Mouse (Mus musculus) embryonic facial prominence, embryonic 12.5 days (tissue): ENCODE results near the gene P4hb. TPM values are rescaled to one million over a fixed set of nuclear protein-coding genes. Genes with fewer than 3 reads are reported as not detected.
"Not testable (repeated sequence)": the region's sequence is repeated elsewhere in the genome, so short reads cannot be mapped to it uniquely, and the experiment has no call there.

Source experiments
- ATAC-seq: fragments of 200-750 bp; cut with Nextera tagmentation; 2 replicates; pipeline ENCODE4 v1.8.0; 2017; ENCODE audit not compliant: insufficient number of reproducible peaks, insufficient read depth, low FRiP score, low TSS enrichment
- H3K27ac ChIP-seq: fragments of 300-500 bp; sonication (generic); 2 replicates; pipeline ENCODE4 v1.5.1; 2016; ENCODE audit warnings: mild to moderate bottlenecking
- H3K27me3 ChIP-seq: fragments of 300-500 bp; sonication (generic); 2 replicates; pipeline ENCODE4 v1.6.1; 2016; ENCODE audit warnings: mild to moderate bottlenecking, moderate library complexity
- H3K36me3 ChIP-seq: fragments of 300-500 bp; sonication (generic); 2 replicates; pipeline ENCODE4 v1.6.1; 2016; ENCODE audit warnings: mild to moderate bottlenecking
- H3K4me1 ChIP-seq: fragments of 300-500 bp; sonication (generic); 2 replicates; pipeline ENCODE4 v1.6.1; 2016
- H3K4me2 ChIP-seq: fragments of 300-500 bp; sonication (generic); replicated peaks from 2 replicates; pipeline ENCODE4 v1.6.1; 2016; ENCODE audit warnings: mild to moderate bottlenecking, moderate library complexity
- H3K4me3 ChIP-seq: fragments of 300-500 bp; sonication (generic); 2 replicates; pipeline ENCODE4 v1.5.1; 2016; ENCODE audit warnings: mild to moderate bottlenecking
- H3K9ac ChIP-seq: fragments of 300-500 bp; sonication (generic); 2 replicates; pipeline ENCODE4 v1.6.1; 2016; ENCODE audit warnings: mild to moderate bottlenecking, moderate library complexity
- H3K9me3 ChIP-seq: fragments of 300-500 bp; sonication (generic); 2 replicates; pipeline ENCODE4 v1.6.1; 2016; ENCODE audit warnings: mild to moderate bottlenecking, moderate library complexity
- WGBS: fragments of 180-500 bp; shearing (Covaris S2); methylation state at CpG from one replicate; pipeline ENCODE4 v1.1.7; 2016; 5-methylcytosine and 5-hydroxymethylcytosine counted together
- polyA plus RNA-seq: library from polyadenylated mRNA; unstranded; fragments of >200 nt; fragmentation: Nextera tagmentation; extraction: Ambion mirVana; gene quantifications from 2 replicates; pipeline ENCODE4 v1.2.1, GENCODE M21; 2016

The P4hb gene
- polyA plus RNA-seq, 1 experiment from 2014 or later: 637 TPM

DNA sequence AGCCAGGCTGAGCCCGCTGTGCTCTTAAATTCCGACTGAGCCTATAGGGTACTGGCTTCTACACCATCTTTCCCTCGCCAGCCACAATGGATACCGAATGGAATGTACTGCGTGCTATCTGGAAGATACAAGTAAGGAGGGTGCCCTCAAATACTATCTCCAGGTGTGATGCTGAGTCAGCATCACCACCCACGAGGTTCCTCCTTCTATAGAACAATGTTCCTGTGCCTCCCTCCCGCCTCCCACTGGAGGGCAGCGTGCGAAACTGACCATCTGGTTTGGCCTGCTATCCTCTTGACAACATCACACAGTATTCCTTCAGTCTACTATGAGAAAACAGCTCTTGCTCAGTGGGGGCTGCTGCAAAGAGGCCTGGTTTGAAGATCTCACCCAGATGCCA lies 7.9 kb downstream of the P4hb start:
- Histone ChIP-seq H3K27ac (no peak overlapping the region), H3K36me3 (peaks cover 93% of the 10 kb centered on the region), H3K27me3 (no peaks in the 10 kb centered on the region), H3K4me2 (no peak overlapping the region), H3K9ac (no peak overlapping the region), H3K9me3 (no peaks in the 10 kb centered on the region), H3K4me1 (no peaks in the 10 kb centered on the region), H3K4me3 (no peak overlapping the region)
- ATAC-seq: no peak
- 90% methylated on average over 9 of the region's 9 CpGs for WGBS

DNA sequence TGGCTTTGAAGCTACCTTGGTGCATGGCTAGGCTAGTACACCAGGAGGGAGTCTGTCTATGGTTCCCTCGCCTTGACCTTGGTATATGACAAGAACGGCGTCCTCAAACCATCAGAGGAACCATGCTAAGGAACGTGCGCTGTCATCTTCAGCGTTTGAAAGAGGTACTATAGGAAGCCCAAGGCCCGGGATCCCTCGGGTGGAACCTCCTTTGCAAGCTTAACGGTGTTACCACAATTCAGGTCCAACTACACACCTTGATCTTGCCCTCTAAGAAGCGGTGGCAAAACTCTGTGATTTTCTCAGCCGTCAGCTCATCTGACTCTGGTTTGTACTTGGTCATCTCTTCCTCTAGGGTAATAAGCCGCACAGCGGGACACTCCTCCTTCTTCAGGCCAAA lies 10.1 kb downstream of the P4hb start:
- Histone ChIP-seq H3K36me3 (peaks cover 91% of the 10 kb centered on the region), H3K27ac (no peak overlapping the region), H3K27me3 (no peaks in the 10 kb centered on the region), H3K4me1 (no peaks in the 10 kb centered on the region), H3K4me2 (no peak overlapping the region), H3K9ac (no peak overlapping the region), H3K4me3 (no peak overlapping the region), H3K9me3 (no peaks in the 10 kb centered on the region)
- 94% methylated on average over 13 of the region's 13 CpGs for WGBS
- ATAC-seq: no peak

DNA sequence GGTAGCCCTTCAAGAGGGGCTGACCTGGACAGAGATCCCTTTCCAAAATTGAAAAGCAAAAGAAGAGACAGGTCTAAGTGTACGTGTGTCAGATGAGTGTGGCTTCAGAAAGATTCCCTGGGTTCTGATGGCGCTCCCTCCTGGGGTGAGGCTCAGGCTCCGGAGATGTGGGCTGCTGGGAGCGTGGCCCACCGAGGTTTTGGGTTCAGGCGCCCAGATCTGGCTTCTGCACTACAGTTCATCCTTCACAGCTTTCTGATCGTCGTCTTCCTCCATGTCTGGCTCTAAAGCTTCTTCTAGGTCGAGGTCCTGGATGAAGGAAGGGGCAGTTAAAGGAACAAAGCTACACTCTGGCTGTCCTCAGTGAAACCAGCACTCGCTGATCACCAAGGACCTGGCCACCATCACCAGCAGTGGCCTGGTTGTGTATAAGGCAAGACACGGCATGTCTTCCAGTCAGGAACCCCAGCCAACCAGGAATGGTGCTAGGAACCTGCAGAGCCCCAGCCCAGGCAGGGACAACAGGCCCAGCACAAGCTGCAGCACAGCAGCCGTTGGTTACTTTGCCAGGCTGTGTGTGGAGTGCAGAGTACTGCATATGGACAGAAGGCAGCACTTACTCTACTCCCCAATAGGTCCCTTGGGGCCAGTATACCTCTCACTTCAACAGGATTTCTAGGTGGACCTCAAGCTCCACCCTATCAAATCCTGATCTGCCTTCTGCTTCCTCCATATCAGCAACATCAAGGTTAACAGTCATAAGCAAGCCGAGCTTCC lies 11.9 kb downstream of the P4hb start:
- Histone ChIP-seq H3K4me2 (no peak overlapping the region), H3K27me3 (no peaks in the 10 kb centered on the region), H3K27ac (no peak overlapping the region), H3K36me3 (peaks cover 74% of the 10 kb centered on the region), H3K4me1 (no peaks in the 10 kb centered on the region), H3K9ac (no peak overlapping the region), H3K4me3 (no peak overlapping the region), H3K9me3 (peaks cover 8% of the 10 kb centered on the region; the same call in 1 of the 2 replicates)
- WGBS: 93% methylated on average over 13 of the region's 13 CpGs
- ATAC-seq: no peak

DNA sequence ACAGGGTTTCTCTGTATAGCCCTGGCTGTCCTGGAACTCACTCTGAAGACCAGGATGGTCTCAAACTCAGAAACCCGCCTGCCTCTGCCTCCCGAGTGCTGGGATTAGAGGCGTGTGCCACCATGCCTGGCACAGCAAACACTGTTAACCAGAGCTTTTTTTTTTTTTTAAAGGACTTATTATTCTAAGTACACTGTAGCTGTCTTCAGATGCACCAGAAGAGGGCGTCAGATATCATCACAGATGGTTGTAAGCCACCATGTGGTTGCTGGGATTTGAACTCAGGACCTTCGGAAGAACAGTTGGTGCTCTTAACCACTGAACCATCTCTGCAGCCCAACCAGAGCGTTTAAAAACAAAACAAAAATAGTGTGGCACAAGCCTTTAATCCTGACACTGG lies 14.2 kb downstream of the P4hb start:
- not testable (repeated sequence) for H3K9me3 ChIP-seq, H3K4me1 ChIP-seq, H3K27ac ChIP-seq, ATAC-seq, H3K27me3 ChIP-seq, H3K4me2 ChIP-seq, H3K9ac ChIP-seq, H3K4me3 ChIP-seq
- 87% methylated on average over 6 of the region's 6 CpGs for WGBS
- H3K36me3 ChIP-seq: peaks cover 51% of the 10 kb centered on the region

DNA sequence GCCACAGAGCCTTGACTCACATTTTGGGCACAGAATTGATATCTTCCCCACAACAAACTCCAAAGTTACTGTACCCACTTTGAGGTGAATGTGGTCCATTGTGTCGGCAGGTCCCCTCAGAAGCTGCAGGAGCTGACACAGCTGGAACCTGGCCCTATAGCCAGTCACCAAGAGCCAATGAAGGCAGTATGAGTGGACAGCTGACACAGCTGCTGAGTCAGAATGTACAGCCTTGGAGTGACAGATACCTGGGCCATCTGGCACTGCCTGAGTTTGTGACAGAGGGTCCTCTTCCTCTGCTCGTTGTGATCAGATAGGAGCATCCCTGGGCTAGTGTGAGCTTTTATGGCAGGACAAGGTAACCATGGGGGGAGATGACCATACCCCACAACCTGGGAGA lies 17.8 kb downstream of the P4hb start:
- ATAC-seq: no peak
- Histone ChIP-seq H3K27ac (no peak overlapping the region), H3K4me2 (no peak overlapping the region), H3K27me3 (no peaks in the 10 kb centered on the region), H3K9ac (no peak overlapping the region), H3K9me3 (peaks cover 8% of the 10 kb centered on the region; the same call in 1 of the 2 replicates), H3K4me1 (peaks cover 3% of the 10 kb centered on the region), H3K4me3 (no peak overlapping the region), H3K36me3 (peaks cover 16% of the 10 kb centered on the region)
- WGBS: 74% methylated on average over 2 of the region's 2 CpGs

DNA sequence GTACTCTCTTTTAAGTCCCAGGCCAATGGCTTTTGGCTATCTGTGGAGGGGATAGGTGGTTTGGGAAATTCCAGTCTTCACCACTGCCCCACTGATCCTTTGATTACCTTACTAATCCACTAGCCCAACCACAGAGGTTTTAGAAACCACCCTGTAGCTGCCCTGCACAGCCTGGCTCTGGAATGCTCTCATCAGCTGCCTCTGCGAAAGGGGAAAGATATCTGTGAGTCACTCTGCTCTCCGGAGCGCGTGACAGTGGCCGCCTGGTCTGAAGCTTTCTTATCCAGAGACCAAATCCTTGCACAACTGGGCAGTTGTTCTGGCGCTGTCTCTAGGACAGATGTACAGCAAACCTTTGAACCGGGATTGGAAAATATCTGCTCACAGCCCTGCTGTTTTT lies 18.2 kb downstream of the P4hb start:
- Histone ChIP-seq H3K27ac (no peak overlapping the region), H3K4me2 (no peak overlapping the region), H3K9me3 (peaks cover 8% of the 10 kb centered on the region; the same call in 1 of the 2 replicates), H3K27me3 (no peaks in the 10 kb centered on the region), H3K9ac (no peak overlapping the region), H3K4me1 (peaks cover 7% of the 10 kb centered on the region), H3K4me3 (no peak overlapping the region), H3K36me3 (peaks cover 11% of the 10 kb centered on the region)
- ATAC-seq: no peak
- WGBS: 80% methylated on average over 7 of the region's 7 CpGs

DNA sequence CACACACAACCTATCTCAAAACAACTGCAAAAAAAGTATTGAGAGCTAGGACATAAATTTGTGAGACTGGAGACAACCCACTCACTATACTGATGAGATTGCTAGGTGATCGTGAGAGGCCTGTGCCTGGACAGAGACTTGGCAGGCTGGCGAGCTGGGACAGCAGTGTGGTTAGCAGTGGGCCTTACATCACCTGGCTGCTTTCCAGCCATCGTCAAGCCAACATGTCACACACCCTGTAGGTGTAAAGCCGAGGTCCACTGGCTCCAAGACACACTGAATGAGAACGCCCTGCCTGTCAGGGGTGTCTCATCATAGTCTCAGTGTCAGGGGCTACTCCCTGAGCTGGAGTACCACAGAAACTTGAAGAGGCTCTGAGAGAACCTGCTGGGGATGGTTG lies 20.3 kb downstream of the P4hb start:
- no peak overlapping the region for H3K4me2 ChIP-seq
- WGBS: 88% methylated on average over 5 of the region's 5 CpGs
- H3K36me3 ChIP-seq: no peaks in the 10 kb centered on the region
- H3K9ac ChIP-seq: no peak overlapping the region
- no peak overlapping the region for H3K27ac ChIP-seq
- peaks cover 8% of the 10 kb centered on the region; the same call in 1 of the 2 replicates for H3K9me3 ChIP-seq
- H3K4me1 ChIP-seq: peaks cover 18% of the 10 kb centered on the region
- no peaks in the 10 kb centered on the region for H3K27me3 ChIP-seq
- ATAC-seq: no peak
- no peak overlapping the region for H3K4me3 ChIP-seq

DNA sequence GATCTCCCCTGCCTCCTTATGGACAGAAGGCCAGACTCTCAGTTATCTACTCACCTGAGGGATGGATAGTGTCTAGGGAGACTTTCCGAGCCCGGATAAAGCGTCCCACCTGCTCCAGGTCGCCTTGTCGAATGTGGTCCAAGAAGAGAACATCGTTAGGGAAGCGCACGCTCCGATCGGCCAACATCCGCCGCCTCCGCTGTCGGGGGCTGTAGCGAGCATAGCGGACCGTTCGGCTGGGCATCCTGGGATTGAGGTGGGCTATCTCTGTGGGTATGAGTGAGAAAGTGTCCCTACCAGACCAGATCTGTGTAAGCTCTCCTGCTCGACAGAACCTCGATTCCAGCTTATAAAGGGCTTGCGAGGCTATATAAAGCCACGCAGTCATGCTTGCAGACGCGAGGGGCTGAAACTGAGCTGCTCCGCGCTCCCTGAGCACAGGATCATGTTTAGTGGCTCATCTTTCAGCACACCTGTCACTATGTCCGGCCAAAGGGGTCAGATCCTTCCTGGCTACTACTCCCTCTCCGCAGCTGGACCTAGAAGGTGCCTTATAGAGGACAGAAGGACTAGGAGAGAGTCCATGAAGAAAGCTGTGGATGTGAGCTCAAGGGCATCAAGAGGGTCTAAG lies 22.1 kb downstream of the P4hb start, which contains the start of gene Ppp1r27:
Gene Ppp1r27, minus strand, starts transcription at position 323 of the 631 bp plus-strand sequence.
- Histone ChIP-seq H3K9me3 (no peaks in the 10 kb centered on the region), H3K36me3 (no peaks in the 10 kb centered on the region), H3K27ac (peak within 1 kb of the TSS; percentile 90), H3K27me3 (no peaks in the 10 kb centered on the region), H3K4me2 (peak within 1 kb of the TSS; percentile 92), H3K9ac (peak within 1 kb of the TSS; percentile 98), H3K4me1 (peaks cover 23% of the 10 kb centered on the region), H3K4me3 (peak within 1 kb of the TSS; percentile 99)
- WGBS: 94% methylated on average over 28 of the region's 28 CpGs
- ATAC-seq: no peak

DNA sequence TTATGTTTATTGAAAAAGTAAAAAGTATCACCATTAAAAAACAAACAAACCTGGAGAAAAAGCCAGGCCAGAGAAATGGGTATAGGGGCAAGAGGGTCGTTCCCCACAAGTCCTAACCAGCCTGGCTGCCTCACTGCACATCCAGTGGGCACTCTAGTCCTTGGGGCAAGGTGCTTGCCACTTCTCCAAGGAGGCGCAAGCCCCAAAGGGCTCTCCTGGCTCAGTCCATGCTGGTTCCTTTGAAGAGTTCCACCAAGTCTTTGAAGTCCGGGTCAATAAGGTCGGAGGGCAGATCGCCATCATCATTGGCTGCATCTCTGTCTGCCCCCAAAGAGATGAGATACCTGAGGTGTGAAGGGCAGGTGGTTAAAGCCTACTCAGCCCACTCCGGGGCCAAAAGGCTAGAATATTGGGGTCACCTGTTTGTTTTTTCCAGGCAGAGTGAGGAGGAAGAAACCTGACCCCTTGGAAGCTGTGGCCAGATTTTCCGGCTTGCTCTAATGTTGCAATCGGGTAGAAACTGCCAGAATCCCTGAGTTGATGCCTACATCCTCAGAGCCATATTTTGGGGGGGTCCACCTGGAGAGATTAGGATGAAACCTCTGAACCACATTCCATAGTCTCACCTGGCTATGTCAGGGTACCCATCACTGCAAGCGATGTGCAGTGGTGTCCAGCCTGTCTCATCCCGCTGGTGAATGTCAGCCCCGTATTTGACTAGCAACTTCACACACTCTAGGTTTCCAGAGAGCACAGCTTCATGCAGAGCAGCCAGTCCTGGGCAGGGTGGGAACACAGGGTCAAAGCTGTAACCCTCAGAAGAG lies 22.9 kb downstream of the P4hb start:
- 66% methylated on average over 11 of the region's 11 CpGs for WGBS
- no peaks in the 10 kb centered on the region for H3K27me3 ChIP-seq
- peak overlapping the region; percentile 92 for H3K4me2 ChIP-seq
- H3K9me3 ChIP-seq: no peaks in the 10 kb centered on the region
- H3K36me3 ChIP-seq: no peaks in the 10 kb centered on the region
- peak overlapping the region; percentile 99 for H3K4me3 ChIP-seq
- H3K9ac ChIP-seq: peak overlapping the region; percentile 98
- H3K4me1 ChIP-seq: peaks cover 23% of the 10 kb centered on the region
- no peak for ATAC-seq
- H3K27ac ChIP-seq: peak overlapping the region; percentile 90

DNA sequence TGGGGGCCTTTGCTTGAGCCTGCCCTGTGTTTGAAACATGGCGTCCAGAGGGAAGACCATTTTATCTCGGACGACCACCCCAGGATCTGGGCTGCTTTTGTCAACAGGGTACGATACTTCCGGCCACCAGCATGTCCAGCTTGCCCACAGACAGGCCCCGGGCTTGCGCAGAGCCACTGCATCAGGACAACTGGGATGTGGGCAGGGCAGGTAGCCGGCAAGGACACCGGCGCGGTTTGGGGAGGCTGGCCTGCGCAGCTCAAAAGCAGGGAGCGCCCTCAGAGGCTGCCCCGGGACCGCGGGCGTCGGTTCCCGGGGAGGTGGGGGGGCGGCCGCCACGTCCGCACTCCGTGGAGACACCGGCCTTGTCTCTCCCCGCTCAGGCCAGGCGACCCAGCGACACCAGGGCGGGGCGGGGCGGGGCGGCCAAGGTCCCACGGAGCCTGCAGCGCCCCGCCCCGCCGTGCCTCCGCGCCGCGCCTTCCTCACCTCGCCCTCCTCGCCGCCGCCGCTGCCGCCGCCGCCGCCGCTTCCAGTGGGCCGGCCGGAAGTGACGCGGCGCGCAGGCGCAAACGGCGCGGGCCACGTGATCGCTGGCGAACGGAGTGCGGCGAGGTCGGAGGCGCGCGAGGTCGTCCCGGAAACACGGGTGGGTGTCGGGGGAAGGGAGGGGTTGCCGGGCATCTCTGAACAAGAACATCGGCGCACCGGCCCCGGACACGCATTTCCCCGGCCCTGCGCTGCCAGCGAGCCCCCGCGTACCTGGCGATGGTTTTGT lies 23.7 kb downstream of the P4hb start, which contains the start of gene Mcrip1:
Gene Mcrip1, minus strand, starts transcription at position 560 of the 778 bp plus-strand sequence.
- peaks cover 6% of the 10 kb centered on the region for H3K36me3 ChIP-seq
- peak within 1 kb of the TSS; percentile 99 for H3K4me3 ChIP-seq
- peak; percentile 73; the same call in 1 of the 2 replicates for ATAC-seq
- H3K9me3 ChIP-seq: no peaks in the 10 kb centered on the region
- H3K27ac ChIP-seq: peak within 1 kb of the TSS; percentile 90
- peak within 1 kb of the TSS; percentile 98 for H3K9ac ChIP-seq
- WGBS: under 1% methylated on average over 79 of the region's 87 CpGs
- peaks cover 23% of the 10 kb centered on the region for H3K4me1 ChIP-seq
- H3K27me3 ChIP-seq: no peaks in the 10 kb centered on the region
- peak within 1 kb of the TSS; percentile 92 for H3K4me2 ChIP-seq

DNA sequence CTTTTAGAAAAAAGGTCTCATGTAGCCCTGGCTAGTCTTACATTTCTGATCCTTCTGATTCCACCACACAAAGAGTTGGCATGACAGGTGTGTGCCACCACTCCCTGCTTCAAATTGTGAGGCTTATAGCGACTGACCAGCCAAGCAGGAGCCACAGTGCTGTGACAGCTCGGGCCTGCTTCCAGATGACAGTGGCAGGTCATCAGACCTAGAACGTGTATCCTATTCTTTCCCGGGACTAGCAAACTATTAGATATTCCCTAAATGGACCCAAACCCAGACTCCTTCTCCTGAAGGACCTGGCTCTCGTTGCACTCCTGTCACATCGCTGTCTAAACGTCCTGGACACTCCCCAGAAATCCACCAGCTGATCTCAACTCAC lies 24.3 kb downstream of the P4hb start:
- no peaks in the 10 kb centered on the region for H3K9me3 ChIP-seq
- no peak for ATAC-seq
- peak overlapping the region; percentile 99 for H3K4me3 ChIP-seq
- peaks cover 23% of the 10 kb centered on the region for H3K4me1 ChIP-seq
- H3K9ac ChIP-seq: peak overlapping the region; percentile 98
- WGBS: 26% methylated on average over 7 of the region's 7 CpGs
- peak overlapping the region; percentile 92 for H3K4me2 ChIP-seq
- no peaks in the 10 kb centered on the region for H3K27me3 ChIP-seq
- peak overlapping the region; percentile 90 for H3K27ac ChIP-seq
- H3K36me3 ChIP-seq: peaks cover 11% of the 10 kb centered on the region
